Mouse (Mus musculus): ENCODE data around the gene Col4a4.

DNA sequence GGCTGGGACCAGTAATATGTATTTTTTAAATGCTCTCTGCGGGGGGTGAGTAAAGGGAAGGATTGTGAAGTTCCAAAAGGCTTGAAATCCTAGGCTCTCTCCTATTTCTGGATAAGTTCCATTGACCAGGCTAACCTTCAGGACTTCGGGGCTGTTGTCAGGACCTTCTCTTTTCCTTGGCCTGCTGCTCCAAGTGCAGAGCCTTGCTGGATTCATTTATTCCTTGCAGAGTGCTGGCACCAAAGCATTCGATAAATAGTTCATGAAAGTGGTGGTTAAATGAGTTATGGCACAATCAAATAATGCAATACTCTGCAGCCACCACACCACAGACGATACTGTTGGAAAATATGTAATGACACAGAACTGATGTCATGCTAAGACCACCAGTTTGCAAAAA is 127.3 kb downstream of the Col4a4 start:
- TF ChIP-seq EP300 (IDR thresholded peaks at IDR 0.05; ENCODE audit: low read depth) (no peak), CTCF (IDR thresholded peaks at IDR 0.05; ENCODE audit: low read depth) (no peak)

Measured in liver, embryonic 14.5 days (tissue).